Mouse (Mus musculus) E14TG2a.4 (cell line): ENCODE measurements at regions not wholly inside any gene's neighbourhood (a gene's known extent, or its start where the extent isn't known, plus 50 kb on each side); places are given as distances from the start of the nearest gene placed in this dataset.

Experiments used
- CTCF ChIP-seq: conservative IDR thresholded peaks from 2 replicates; pipeline ENCODE4 v1.5.1; 2014; ENCODE audit warnings: low read length
- POU5F1 ChIP-seq: IDR thresholded peaks from 2 replicates; pipeline ENCODE4 v1.6.1; 2014; ENCODE audit warnings: low read length, borderline replicate concordance

GRCm38 (mm10) chr2:10757202-10757840 is 387.0 kb downstream of the Sfmbt2 start:
- TF ChIP-seq CTCF (no peak), POU5F1 (no peak)
